Mouse (Mus musculus): ENCODE data around the gene Cysltr1.

DNA sequence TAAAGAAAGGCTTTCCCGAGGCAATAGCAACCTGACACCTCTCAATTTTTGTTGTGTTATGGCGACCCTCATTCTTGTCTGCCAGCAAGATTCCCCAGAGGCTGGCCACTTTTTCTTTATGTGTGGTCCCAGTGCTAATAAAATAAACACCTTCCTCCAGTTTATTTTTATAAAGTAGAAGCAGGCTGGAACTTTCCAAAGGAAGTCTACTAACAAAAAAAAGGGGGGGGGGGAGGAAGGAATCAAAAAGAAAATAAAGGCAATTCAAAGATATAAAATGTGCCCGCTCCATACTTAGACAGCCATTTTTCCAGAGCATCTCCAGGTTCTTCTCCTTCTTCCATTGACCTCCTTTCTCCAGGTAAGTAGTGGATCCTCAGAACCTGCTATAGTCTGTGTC, 20.6 kb downstream of the Cysltr1 start, which contains the start of gene Gm5127:
- TF ChIP-seq CTCF (IDR thresholded peaks at IDR 0.05; ENCODE audit: control insufficient read depth, insufficient read depth, insufficient read length): no peak
- no peak for TF ChIP-seq MYOG (IDR thresholded peaks at IDR 0.05; ENCODE audit: control insufficient read depth, extremely low read depth, insufficient read length)
- no peak for TF ChIP-seq MAX (IDR thresholded peaks at IDR 0.05)
- no peak for TF ChIP-seq FOSL1 (IDR thresholded peaks at IDR 0.05; ENCODE audit: insufficient read depth, low read length, poor library complexity, severe bottlenecking)
- TF ChIP-seq USF1 (IDR thresholded peaks at IDR 0.05; ENCODE audit: low read depth): no peak
- no peak for TF ChIP-seq MYOD1 (IDR thresholded peaks at IDR 0.05; ENCODE audit: control insufficient read depth, insufficient read length, low read depth)
- TF ChIP-seq CEBPB (IDR thresholded peaks at IDR 0.05; ENCODE audit: low read depth): no peak

All from C2C12 (cell line).